Comparison of ENCODE assay signal across 8 mouse cellular contexts in genomic region chr9:110071843-110072242, GRCm38 (mm10). TPM values are rescaled to one million over a fixed set of nuclear protein-coding genes. Genes with fewer than 3 reads are reported as not detected.
DNase-seq lines count a peak whose midpoint lies in the region; ATAC-seq and TF ChIP-seq lines count a peak whose summit lies in the region.

No protein-coding gene starts in this region.

- peaks cover 59% of the 10 kb centered on the region for H3K36me3 ChIP-seq in limb, embryonic 14.5 days (ENCODE audit: control insufficient read depth, insufficient read depth, low read length)
- H3K36me3 ChIP-seq in thymus, adult 2 months (ENCODE audit: control insufficient read depth, insufficient read depth, low read length), result peaks cover 73% of the 10 kb centered on the region

- no peaks in the 10 kb centered on the region for H3K4me1 ChIP-seq in limb, embryonic 14.5 days (ENCODE audit: control insufficient read depth, insufficient read depth, low read length)
- peaks cover 2% of the 10 kb centered on the region; the same call in 1 of the 2 replicates for H3K4me1 ChIP-seq in thymus, adult 2 months (replicated peaks; ENCODE audit: control insufficient read depth, insufficient read depth, low read length)

- no peak overlapping the region for H3K27ac ChIP-seq in limb, embryonic 14.5 days (replicated peaks; ENCODE audit: low read depth, low read length)
- no peak overlapping the region for H3K27ac ChIP-seq in thymus, adult 2 months (ENCODE audit: control insufficient read depth, insufficient read depth, low read length)

- no peak overlapping the region for H3K4me3 ChIP-seq in limb, embryonic 14.5 days (replicated peaks; ENCODE audit: low read length)
- H3K4me3 ChIP-seq in thymus, adult 2 months (ENCODE audit: control insufficient read depth, insufficient read depth, low read length), result no peak overlapping the region

- TF ChIP-seq POLR2A in limb, embryonic 14.5 days (IDR thresholded peaks at IDR 0.05; ENCODE audit: borderline replicate concordance, extremely low read depth, insufficient read depth, insufficient read length), result no peak
- no peak for TF ChIP-seq POLR2A in thymus, adult 2 months (IDR thresholded peaks at IDR 0.05; ENCODE audit: control insufficient read depth, extremely low read depth, insufficient read depth, low read length, poor library complexity)

- no peaks in the 10 kb centered on the region for H3K27me3 ChIP-seq in limb, embryonic 14.5 days (ENCODE audit: control insufficient read depth, insufficient read depth, low read length)
- no peaks in the 10 kb centered on the region for H3K27me3 ChIP-seq in thymus, adult 2 months (ENCODE audit: control insufficient read depth, insufficient read depth, low read length)

- H3K9ac ChIP-seq in limb, embryonic 14.5 days (ENCODE audit: low read depth, low read length, severe bottlenecking), result no peak overlapping the region

- no peak overlapping the region for H3K4me2 ChIP-seq in limb, embryonic 14.5 days (replicated peaks; ENCODE audit: low read depth, low read length, severe bottlenecking)

- H3K9me3 ChIP-seq in limb, embryonic 14.5 days (ENCODE audit: control insufficient read depth, low read length), result no peaks in the 10 kb centered on the region

- peak; percentile 19; the same call in 1 of the 2 replicates for TF ChIP-seq CTCF in thymus, adult 2 months (IDR thresholded peaks at IDR 0.05; ENCODE audit: borderline replicate concordance, control insufficient read depth, extremely low read depth, insufficient read depth, low read length, poor library complexity)

- ATAC-seq in limb, embryonic 14.5 days (ENCODE audit: low FRiP score, low read depth), result no peak

- peak; percentile 77 for DNase-seq in 416B (ENCODE audit: low read depth)
- peak; percentile 82 for DNase-seq in R1 (ENCODE audit: low read depth, low spot score)
- DNase-seq in cerebellum, postnatal 10 days, result peak; percentile 90 to 93
- DNase-seq in frontal cortex, postnatal 25 days (ENCODE audit: low spot score in 2 of 2), result peak; percentile 76 to 83
- peak; percentile 81 for DNase-seq in kidney, adult 9 months
- peak; percentile 68 for DNase-seq in limb, embryonic 14.5 days (ENCODE audit: low spot score)
- peak; percentile 79 for DNase-seq in neural tube, embryonic 10.5 days (ENCODE audit: extremely low spot score, low spot score)
- DNase-seq in thymus, adult 2 months, result peak; percentile 87

- WGBS in limb, embryonic 14.5 days, result 0% methylated on average over 1 of the region's 1 CpGs
- WGBS in thymus, adult 2 months, result 24% methylated on average over 1 of the region's 1 CpGs

RNA-seq across cellular contexts. Expression of gene Smarcc1, which starts 45.7 kb away (rescaled TPM):
- polyA plus RNA-seq in limb, embryonic 14.5 days (2012; rRNA removed), result 67.2 and 72.8 TPM in 2 replicates
- 132 and 144 TPM in 2 replicates for polyA plus RNA-seq in limb, embryonic 14.5 days (2014; fragmentation: Nextera tagmentation; extraction: Ambion mirVana)
- 43.8 and 62.1 TPM in 2 replicates for polyA plus RNA-seq in thymus, adult 2 months (2012; rRNA removed)

RNA-seq across cellular contexts. Expression of gene Dhx30, which starts 45.8 kb away (rescaled TPM):
- polyA plus RNA-seq in limb, embryonic 14.5 days (2012; rRNA removed), result 121 and 132 TPM in 2 replicates
- 120 and 135 TPM in 2 replicates for polyA plus RNA-seq in limb, embryonic 14.5 days (2014; fragmentation: Nextera tagmentation; extraction: Ambion mirVana)
- 159 and 162 TPM in 2 replicates for polyA plus RNA-seq in thymus, adult 2 months (2012; rRNA removed)
